Mouse (Mus musculus) 3T3-L1 (cell line): ENCODE measurements around the gene Ttc9.
A peak's percentile ranks its signal among the peaks of the same experiment; 100 is the strongest.

Experiments used
- DNase-seq: peaks from one replicate; pipeline ENCODE4 v3.0.0-alpha.2; 2015; ENCODE audit warnings: low read depth, low spot score

The Ttc9 gene

DNA sequence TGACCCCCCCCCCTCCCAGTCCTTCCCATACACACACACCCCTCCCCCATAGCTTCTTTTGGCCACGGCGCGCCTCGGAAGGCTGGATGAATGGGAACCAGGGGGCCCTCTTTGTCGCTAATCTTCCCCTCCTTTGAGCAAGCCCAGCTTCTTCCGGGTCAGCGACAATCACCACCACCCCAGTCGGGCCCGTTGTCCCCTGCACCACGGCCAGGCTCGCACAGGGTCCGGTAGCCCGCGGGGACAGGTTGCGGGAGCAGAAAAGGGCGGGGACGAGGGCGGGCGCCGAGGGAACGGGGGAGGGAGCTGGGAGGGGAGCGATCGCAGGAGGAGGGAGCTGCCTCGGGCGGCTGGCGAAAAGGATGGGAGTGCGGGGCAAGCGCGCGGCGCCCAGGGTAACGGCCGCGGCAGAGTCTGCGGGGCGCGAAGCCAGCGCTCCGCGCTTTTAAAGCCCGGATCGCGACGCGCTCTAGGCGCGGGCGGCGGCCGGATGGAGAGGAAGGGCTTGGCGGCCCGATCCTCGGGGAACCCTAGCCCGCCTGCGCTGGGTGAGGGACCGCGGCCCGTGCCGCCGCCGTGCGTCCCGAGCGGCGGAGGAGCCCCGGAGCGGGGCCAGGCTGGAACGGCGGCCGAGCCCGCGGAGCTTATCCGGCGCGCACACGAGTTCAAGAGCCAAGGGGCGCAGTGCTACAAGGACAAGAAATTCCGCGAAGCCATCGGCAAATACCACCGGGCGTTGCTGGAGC lies at the start of gene Ttc9:
Ttc9 (plus strand) TSS at position 335 of the 746 bp plus-strand sequence.
- no peak for DNase-seq

DNA sequence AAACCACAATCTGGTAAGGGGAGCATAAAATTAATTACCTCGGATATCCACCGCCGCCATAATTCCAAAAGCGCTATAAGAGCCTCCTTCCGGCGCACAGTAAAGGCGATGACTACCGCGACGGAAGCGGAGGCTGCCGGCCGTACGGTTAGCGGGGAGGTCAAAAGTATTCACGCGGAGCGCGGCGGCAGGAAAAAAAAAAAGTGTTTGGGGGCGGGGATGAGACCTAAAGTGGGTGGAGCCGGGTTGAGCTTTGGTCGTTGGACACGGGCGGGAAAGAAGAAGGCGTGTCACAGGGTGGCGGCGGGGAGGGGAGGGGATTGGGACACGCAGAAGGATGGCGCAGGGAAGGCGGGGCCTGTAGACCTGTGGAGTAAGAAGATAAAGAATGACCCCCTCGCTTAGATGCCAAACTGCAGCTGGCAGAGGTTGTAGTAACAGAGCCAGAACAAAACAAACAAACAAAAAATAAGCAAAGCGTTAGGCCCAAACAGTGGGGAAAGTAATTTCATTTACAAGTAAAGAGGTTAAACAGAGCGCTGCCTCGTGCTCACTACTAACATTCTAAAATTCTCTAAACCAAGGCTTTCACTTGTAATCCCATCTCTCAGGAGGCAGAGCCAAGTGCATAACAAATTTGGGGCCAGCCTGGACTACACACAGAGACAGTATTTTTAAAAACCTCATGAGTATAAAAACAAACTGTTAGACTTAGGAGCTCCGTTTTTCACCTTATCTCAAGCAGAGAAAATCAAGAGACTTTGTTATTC lies 36.0 kb upstream of the Ttc9 start, which contains the start of gene Med6:
Med6 (minus strand) TSS at position 107 of the 770 bp plus-strand sequence.
- DNase-seq, result peak; percentile 97

DNA sequence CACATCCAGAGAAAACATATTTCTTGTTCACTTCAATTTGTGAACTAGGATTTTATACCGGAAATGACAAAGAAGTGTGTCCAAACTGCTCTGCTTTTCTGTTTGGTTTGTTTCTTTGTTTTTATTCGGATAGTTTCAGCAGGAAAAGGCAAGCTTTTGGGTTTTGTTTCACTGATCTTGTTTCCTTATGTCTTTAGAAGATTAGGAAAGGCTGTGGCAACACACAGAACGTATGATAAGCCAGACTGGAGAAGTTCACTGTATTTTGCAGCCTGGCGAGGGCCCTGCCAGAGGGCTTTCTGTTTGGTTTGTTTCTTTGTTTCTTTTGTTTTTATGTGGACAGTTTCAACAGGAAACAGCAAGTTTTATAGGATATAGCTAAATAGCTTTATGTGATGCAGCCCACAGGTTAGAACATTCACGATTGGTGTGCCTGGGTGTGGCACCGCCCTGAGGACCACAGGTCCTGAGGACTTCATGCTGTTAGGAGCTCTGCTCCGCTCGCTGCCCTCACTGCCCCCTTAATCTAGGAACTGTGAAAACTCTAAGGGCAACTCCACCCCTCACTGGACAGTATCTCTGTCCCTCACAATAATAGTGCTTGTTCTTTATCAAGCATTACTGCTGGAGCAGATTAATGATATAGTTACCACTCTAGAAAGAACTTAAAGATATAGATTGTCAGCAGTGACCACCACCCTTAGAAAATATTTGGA lies 34.3 kb upstream of the Ttc9 start:
- no peak for DNase-seq

DNA sequence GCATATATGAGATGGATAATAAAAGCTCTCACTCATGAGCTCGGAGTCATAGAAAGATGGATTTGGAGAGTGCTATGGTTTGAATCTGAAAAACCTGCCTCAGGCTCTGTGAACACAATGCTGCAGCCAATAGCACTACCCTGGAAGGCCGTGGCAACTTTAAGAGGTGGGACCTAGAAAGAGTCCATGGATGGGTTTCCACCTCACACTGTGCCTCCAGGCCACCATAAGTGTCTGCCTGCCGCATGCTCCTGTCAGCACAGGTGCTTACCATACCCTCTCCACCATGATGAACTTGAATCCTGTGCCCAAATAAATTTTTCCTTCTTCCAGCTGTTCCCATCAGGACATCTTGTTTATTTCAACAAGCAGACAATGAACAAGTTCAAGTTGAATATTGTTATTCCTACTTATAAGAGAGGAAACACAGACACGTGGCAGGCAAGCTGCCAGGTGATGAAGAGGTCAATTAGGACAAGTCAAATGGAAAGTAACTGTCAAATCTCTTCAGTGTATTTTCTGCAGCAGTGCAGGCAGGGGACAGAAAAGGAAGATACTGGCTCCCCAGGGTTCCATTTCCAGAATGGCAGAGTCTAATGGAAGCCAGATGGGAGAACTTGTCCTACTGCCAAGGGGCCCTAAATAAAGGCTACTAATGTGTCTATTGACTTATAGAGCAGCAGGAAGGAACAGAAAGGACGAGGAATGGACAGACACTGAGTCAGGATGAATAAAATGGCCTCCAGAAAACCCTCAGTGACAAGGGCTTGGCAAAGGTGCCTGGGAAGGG lies 25.9 kb upstream of the Ttc9 start:
- peak; percentile 55 for DNase-seq

DNA sequence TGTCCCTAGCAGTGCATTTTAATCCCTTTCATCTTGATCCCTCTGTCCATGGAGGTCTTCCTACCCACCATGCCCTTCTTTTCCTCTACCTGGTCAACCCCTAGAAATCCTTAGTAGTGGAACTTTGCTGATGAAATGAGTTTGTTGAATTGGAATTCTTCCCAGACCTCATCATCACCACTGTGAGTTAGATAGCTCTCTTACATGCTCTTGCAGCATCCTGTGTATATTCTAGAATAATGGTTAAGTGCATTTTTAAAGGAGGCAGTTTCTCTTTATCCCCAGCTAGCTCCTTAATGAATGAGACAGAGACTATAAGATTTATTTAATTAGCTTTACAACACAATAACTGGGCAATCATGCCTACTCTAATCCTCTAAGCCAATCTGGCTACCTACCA lies 21.6 kb upstream of the Ttc9 start:
- DNase-seq, result peak; percentile 34

DNA sequence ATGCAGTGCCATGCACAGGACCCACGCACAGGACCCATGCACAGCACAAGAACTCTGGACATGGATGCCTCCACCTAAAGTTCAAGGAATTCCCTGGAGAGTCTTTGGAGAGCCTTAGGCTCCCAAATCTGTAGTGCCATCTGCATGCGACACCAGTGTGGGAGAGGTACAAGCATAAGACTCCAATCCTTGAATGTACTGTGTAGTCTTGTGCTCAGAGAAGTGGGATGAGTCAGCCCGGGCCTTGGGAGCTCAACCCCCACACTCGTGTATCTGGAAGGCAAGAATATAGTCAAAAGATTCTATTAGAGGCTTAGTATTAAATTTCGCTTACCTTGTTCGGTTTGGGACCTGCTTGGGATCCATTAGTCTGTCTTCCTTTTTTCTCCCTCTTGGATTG lies 15.2 kb upstream of the Ttc9 start:
- no peak for DNase-seq

DNA sequence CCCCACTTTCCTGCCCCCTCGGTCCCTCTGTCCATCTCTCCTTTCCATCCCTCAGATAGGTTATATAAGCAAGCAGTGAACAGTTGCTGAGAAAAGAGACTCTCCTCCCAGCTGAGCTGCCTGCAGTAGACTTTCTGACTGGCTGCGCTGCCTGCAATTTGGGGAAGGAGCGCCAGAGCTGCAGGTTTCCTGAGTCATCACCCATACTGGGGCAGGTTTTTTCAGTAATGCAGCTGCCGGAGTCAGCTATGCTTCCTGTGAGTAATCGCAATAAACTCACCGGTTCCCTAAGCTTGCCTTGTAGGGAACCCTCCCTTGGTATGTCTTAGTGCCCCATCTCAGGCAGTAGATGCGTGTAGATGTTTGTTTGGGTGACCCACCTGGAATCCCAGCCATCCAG lies 14.1 kb upstream of the Ttc9 start:
- DNase-seq, result peak; percentile 43

DNA sequence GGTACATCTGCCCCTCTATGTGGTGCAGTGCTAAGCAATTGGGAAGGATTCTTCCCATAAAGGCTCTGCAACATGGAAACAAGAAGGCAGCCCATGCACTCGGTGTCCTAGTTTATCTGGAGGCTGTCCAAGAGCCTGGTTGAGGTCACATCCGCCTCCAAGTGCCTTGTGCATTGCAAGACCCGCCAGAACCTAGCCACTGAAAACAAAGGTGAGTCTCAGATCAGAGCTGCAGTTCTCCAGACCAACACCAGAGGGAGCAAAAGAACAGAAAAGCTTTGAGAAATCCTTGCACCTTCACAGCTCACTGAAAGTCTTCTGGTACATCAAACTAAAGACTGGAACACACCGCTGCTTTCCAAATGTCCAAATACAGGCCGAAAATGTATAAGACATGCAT lies 11.7 kb upstream of the Ttc9 start:
- DNase-seq, result peak; percentile 84

DNA sequence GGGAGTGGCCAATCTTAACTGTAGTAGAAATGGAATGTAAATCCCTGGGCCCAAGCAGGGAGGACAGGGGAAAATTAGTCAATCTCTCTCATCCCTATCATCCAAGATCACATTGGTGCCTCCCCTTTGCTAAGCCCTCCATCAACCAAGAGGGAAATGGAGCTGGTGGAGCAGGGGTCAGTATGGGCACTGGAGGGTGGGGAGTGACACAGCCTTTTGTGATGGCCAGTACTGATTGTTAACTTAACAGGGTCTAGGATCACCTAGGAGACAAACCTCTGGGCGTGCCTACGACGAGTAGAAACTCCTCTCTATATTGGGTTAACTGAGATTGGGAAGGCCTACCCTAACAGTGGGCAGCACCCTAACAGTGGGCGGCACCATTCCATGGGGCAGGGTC lies 7.7 kb upstream of the Ttc9 start:
- no peak for DNase-seq

DNA sequence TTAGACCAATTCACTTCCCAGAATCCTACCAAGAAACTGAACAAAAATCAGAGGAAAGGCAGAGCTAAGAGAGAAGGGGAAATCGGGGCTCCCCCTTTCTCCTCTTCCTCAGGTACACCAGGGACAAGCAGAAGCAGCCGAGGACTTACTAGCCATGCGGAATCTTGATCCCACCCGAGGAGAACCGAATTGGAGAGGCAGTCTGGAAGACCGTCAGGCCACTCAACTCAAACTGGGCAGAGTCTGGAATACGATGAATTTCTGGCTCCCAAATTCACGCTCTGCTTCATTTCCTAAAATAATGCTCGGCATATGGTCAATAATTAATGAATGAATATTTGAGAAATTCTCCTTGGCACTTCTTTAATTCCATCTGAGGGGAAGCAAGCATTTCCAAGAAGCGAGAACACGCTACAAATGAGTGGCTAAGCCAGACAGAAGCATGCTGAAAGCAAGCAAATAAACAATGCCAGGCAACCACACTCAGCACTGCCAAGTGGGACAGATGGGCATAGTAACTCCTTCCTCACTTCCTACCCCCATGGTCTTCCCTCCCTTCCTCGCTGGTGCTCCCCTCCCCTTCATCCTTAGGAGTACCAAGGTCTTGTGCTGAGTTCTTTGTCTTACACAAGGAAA lies 4.7 kb upstream of the Ttc9 start:
- DNase-seq, result no peak

DNA sequence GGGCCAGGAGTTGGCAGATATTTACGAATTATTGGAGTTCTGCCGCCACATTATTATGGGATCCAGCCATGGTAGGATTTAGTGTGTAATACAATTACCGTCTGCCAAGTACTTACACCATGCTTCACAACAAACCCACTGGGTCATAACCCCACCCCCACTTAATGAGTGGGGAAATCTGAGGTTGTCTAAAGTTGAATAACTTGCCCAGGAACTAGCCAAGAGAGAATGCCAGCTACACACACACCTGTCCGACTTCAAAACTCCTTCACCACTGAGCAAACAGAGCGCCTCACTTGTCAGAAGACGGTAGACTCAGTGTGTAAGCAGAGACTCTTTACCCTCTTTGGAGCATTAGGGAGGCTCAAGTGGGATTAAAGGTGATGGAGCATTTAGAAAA lies 3.6 kb upstream of the Ttc9 start:
- no peak for DNase-seq

DNA sequence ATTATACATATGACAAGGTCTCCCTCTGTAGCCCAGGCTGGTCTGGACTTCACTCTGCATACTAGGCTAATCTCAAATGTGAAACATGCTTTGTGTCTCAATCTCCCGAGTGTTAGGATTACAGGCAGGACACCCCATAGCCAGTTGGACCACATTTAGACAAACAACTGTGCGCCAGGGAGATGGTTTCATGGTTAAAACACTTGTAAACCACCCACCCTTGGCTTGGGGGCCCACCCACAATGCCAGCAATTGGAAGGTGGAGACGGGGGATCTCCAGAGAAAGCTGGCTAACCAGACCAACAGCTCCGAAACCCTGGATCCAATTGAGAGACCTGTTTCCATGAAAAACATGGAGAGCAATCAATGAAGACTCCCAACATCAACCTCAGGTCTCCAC lies 3.0 kb upstream of the Ttc9 start:
- DNase-seq, result no peak

DNA sequence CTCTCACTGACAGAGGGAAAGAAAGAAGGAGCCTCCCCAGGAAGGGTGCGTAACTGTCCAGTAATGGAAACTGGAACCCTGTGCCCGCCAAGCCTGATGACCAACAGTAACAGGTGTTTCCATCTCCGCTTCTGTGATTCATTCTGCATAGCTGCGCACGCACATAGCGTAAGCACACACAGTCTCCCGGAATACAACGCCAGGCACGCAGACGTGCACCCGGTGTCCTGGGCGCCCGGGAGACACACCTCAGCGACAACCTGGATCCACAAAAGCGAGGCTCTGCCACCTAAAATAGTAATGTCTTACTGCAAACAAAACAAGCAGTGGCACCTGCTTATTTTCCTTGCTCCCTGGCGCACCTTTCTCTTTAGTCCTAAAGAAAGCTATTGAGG lies 532 bp upstream of the Ttc9 start:
- no peak for DNase-seq

DNA sequence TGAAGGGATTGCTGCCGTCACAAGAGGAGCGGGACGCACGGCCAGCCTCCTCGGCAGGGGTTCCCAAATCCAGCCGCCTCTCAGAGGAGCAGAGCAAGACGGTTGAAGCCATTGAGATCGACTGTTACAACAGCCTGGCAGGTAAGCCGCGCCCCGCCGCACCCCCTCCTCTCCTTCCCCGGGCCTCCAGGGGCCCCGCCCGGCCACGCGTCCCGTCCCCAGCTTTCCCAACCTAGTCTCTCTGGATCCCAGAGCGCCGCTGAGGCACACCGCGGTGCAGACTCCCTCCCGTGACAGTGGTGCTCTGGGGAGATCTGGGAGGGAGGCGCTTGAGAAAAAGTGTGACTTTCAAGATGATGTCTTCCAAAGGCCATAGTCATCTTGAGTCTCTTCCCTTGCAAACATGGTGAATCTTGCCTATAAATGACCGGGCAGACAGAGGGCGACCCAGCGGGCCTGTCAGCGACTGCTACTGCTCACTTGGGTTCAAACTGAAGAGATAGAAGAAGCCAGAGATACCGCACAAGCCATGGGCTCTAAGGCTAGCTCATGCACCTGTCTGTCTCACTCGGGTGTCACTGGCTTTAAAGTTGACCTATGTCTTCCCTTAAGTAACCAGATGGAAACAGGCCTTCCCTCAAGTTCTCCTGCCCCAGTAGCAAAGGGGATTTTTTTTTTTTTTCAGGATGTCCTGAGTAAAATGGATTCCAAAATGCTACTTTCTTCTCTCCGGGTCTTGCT lies 782 bp downstream of the Ttc9 start:
- DNase-seq, result no peak

DNA sequence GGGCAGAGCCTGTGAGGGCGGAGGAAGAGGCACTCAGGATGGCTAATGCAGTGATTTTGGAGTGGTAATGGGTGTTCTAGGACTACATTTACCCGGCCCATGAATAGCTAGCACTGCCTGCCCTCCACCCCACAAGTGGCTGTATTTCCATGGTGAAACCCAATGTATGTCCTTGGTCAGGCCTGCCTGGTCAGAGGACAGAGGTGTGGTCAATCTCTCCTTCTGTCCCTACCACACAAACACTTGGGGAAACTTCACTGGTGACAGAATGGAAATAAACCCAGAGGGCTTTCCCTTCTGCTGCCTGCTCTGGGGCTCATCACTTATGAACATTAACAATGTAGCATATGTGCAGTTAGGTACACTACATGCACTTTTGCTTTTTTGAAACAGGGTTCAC lies 2.2 kb downstream of the Ttc9 start:
- DNase-seq, result no peak

DNA sequence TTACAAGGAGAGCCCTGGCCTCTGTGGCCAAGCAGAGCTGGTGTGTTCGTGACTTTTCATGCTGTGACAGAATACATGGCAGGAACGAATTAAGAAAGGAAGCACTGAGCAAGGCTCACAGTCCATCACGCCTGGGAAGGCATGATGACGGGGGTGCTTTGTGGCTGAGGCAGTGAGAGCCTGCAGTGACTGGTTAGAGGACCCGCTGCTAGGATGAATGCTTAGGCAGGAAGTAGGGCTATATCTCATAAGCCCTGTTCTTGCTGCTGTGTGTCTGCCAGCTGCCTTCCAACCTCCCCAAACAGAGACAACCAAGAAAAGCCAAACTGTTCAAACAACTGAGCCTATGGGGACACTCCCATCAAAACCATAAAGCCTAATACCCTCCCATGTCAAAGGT lies 9.6 kb downstream of the Ttc9 start:
- no peak for DNase-seq

DNA sequence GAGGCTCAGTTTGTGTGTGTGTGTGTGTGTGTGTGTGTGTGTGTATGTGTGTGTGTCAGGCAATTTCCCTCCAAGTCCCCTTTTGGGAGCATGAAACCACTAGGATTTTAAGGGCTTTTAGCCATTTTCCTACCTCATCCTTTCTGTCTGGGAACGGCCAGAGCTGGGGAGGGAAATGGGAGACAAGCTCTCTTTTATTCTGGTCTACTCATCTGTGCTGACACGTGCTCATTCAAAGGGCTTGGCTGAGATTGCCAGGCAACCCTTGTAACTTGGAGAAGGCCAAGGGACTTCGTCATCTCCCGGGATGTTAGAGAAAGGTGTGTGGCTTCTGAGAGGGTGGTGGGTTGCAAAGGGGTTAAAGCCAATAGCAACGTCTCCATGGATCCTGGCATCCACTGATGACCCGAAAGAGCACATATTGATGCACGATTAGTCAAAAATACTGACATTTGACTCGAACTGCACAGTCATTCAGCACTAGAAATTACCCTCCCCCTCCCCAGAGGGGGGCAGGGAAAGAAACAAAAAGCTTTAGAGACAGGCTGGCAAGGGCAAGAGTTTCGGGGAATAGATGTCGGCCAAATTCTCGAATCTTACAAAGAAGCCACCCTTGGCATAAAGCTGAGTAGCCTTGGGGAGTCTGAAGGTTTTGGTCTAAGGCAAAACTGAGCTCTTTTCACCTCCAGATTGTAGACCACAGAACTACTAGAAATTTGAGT lies 11.5 kb downstream of the Ttc9 start:
- DNase-seq, result peak; percentile 54

DNA sequence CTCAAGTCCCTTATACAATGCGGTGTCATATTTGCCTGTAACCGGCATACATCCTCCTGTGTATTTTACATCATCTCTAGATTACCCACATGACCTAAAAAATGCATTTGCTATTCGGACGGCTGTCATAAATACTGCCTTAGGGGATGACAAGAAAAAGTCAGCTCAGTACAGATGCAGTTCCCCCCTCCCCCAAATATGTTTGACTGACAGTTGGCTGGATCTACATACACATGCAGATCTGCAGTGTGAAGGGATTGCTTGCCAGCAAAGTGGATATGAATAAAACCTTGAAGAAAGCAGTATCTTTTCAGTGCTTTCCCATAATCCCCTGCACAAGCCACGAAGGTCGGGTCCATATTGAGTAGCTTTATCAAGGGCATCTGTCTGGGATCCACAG lies 15.8 kb downstream of the Ttc9 start:
- DNase-seq, result no peak

DNA sequence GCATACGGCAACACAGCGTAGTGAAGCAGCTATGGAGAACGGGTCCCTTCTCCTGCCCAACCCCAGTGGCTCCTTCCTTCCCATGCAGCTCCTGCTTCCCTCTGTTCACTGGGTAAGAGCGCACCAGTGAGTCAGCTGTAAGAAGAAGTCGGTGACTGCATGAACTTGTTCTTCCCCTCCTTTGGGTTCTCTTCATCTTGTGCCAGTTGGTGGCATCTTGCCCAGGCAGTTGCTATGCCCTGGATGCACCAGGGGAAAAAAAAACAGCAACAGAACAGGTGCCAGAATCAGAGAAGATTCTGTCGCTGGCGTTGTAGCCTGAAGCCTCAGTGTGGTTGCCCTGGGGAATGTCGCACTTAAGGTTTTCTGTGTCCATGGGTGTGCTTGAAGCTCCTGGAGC lies 22.3 kb downstream of the Ttc9 start:
- DNase-seq, result no peak

DNA sequence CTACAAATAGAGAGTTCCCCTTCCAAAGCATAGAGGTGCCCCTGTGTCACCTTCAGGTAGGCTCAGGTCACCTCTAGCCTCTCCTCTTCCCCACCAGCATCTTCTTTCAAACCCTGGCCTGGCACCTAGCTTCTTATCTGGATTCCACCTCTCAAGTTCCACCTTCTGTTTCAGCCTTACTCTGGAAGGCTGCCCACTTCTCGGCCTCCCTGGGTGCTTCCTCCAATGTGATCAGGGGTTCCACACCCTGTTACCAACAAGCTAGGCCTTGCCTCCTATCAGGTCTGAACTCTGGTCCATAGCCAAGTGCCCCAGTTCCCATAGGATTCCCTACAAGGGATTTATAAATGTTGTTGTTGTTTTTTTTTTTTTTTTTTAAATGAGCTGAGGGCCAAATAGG lies 26.3 kb downstream of the Ttc9 start:
- no peak for DNase-seq
